Mouse (Mus musculus): ENCODE results near the gene Kdm1b. TPM values are rescaled to one million over a fixed set of nuclear protein-coding genes. Genes with fewer than 3 reads are reported as not detected.
A peak's percentile ranks its signal among the peaks of the same experiment; 100 is the strongest.

Kdm1b gene
- polyA plus RNA-seq, 1 experiment, result 12.3 TPM

DNA sequence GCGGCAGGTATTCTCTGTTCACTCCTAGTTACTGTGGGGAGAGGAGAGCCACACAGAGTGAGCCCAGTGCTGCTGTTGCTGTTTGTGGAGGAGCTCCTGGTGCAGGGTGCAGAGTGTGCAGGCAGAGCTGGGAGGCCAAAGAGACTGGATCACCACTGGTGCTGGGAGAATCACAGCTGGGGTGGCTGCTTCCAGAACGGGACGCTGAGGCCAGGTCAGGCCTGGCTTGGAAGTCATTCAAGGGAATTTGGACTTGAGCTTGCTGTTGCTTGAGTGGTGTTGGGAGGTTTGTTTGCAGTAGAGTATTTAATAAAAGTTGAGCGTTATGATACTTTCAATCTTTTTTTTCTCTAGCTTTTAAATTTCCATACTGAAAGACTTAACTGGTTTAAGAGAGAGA is 4.7 kb downstream of the Kdm1b start:
- no peak overlapping the region for H3K9ac ChIP-seq (ENCODE audit: low read depth, poor library complexity, severe bottlenecking)
- H3K27ac ChIP-seq (ENCODE audit: insufficient read depth, low read length), result no peak overlapping the region
- no peak overlapping the region for H3K4me3 ChIP-seq (ENCODE audit: low read depth, low read length)
- no peaks in the 10 kb centered on the region for H3K27me3 ChIP-seq (ENCODE audit: control insufficient read depth, insufficient read depth, low read length, poor library complexity, severe bottlenecking)
- H3K36me3 ChIP-seq (ENCODE audit: control insufficient read depth, insufficient read depth, low read length, poor library complexity, severe bottlenecking), result peaks cover 2% of the 10 kb centered on the region; the same call in 1 of the 2 replicates
- no peaks in the 10 kb centered on the region for H3K9me3 ChIP-seq (replicated peaks; ENCODE audit: control insufficient read depth, insufficient read depth, low read length, poor library complexity, severe bottlenecking)
- H3K4me1 ChIP-seq (ENCODE audit: control insufficient read depth, insufficient read depth, low read length), result no peaks in the 10 kb centered on the region
- TF ChIP-seq EP300 (IDR thresholded peaks at IDR 0.05; ENCODE audit: insufficient read depth, low read depth, low read length), result no peak
- no peak for TF ChIP-seq POLR2A (IDR thresholded peaks at IDR 0.05; ENCODE audit: insufficient read depth, low read length)
- TF ChIP-seq CTCF (IDR thresholded peaks at IDR 0.05; ENCODE audit: low read depth, low read length), result no peak

- TF ChIP-seq CTCF (IDR thresholded peaks at IDR 0.05; ENCODE audit: low read depth, low read length) (no peak), POLR2A (IDR thresholded peaks at IDR 0.05; ENCODE audit: insufficient read depth, low read length) (no peak), EP300 (IDR thresholded peaks at IDR 0.05; ENCODE audit: insufficient read depth, low read depth, low read length) (no peak)
- Histone ChIP-seq H3K27me3 (ENCODE audit: control insufficient read depth, insufficient read depth, low read length, poor library complexity, severe bottlenecking) (no peaks in the 10 kb centered on the region), H3K36me3 (ENCODE audit: control insufficient read depth, insufficient read depth, low read length, poor library complexity, severe bottlenecking) (peaks cover 2% of the 10 kb centered on the region; the same call in 1 of the 2 replicates), H3K9me3 (replicated peaks; ENCODE audit: control insufficient read depth, insufficient read depth, low read length, poor library complexity, severe bottlenecking) (no peaks in the 10 kb centered on the region), H3K4me3 (ENCODE audit: low read depth, low read length) (no peak overlapping the region), H3K27ac (ENCODE audit: insufficient read depth, low read length) (no peak overlapping the region), H3K4me1 (ENCODE audit: control insufficient read depth, insufficient read depth, low read length) (no peaks in the 10 kb centered on the region), H3K9ac (ENCODE audit: low read depth, poor library complexity, severe bottlenecking) (no peak overlapping the region)
Observed at GRCm38 (mm10) chr13:47050009-47050408, 6.7 kb downstream of the Kdm1b start.

DNA sequence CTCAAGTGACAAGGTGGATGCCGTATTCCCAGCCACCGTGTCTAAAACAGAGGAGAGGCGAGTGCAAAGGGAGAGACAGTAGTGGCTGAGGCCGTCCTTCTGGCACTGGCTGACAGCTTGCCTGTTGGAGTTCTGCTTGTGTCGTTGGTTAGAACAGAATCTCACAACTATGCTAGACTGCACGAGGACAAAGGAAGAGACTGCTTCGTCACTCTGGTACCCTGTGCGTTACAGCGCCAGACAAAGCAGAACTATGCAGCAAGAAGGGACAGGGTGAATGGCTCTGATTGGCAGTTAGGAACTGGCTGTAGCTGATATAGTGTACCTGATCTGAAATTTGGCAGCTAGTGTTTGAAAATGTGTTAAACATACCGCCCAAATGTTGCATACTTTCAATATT is 10.7 kb downstream of the Kdm1b start:
- H3K36me3 ChIP-seq (ENCODE audit: control insufficient read depth, insufficient read depth, low read length, poor library complexity, severe bottlenecking), result peaks cover 2% of the 10 kb centered on the region
- no peak overlapping the region for H3K27ac ChIP-seq (ENCODE audit: insufficient read depth, low read length)
- H3K27me3 ChIP-seq (ENCODE audit: control insufficient read depth, insufficient read depth, low read length, poor library complexity, severe bottlenecking), result no peaks in the 10 kb centered on the region
- H3K4me1 ChIP-seq (ENCODE audit: control insufficient read depth, insufficient read depth, low read length), result no peaks in the 10 kb centered on the region
- H3K9me3 ChIP-seq (replicated peaks; ENCODE audit: control insufficient read depth, insufficient read depth, low read length, poor library complexity, severe bottlenecking), result no peaks in the 10 kb centered on the region
- no peak overlapping the region for H3K4me3 ChIP-seq (ENCODE audit: low read depth, low read length)
- no peak overlapping the region for H3K9ac ChIP-seq (ENCODE audit: low read depth, poor library complexity, severe bottlenecking)
- no peak for TF ChIP-seq CTCF (IDR thresholded peaks at IDR 0.05; ENCODE audit: low read depth, low read length)
- TF ChIP-seq EP300 (IDR thresholded peaks at IDR 0.05; ENCODE audit: insufficient read depth, low read depth, low read length), result no peak
- TF ChIP-seq POLR2A (IDR thresholded peaks at IDR 0.05; ENCODE audit: insufficient read depth, low read length), result no peak

DNA sequence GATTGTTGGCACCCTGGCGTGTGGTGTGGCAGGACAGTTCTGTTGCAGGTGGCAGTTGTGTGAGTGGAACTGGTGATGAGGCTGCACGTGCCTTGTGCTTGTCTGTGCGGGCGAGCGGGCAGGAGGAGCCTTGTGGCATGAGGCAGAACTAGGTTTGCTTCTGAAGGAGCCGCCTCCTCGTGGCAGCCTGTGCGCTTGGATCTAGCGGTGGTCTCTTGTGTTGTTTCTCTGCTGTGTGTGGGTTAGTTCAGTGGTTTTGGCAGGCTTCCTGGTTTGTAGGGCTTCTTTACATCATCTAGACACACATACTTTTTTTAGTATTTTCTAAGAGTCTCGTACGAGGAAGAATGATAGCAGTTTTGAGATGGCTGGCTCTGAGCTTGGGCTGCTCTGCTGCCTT is 12.8 kb downstream of the Kdm1b start:
- H3K27ac ChIP-seq (ENCODE audit: insufficient read depth, low read length), result no peak overlapping the region
- peak overlapping the region; percentile 32 for H3K4me3 ChIP-seq (ENCODE audit: low read depth, low read length)
- H3K4me1 ChIP-seq (ENCODE audit: control insufficient read depth, insufficient read depth, low read length), result no peaks in the 10 kb centered on the region
- no peak overlapping the region for H3K9ac ChIP-seq (ENCODE audit: low read depth, poor library complexity, severe bottlenecking)
- no peaks in the 10 kb centered on the region for H3K27me3 ChIP-seq (ENCODE audit: control insufficient read depth, insufficient read depth, low read length, poor library complexity, severe bottlenecking)
- no peaks in the 10 kb centered on the region for H3K9me3 ChIP-seq (replicated peaks; ENCODE audit: control insufficient read depth, insufficient read depth, low read length, poor library complexity, severe bottlenecking)
- TF ChIP-seq EP300 (IDR thresholded peaks at IDR 0.05; ENCODE audit: insufficient read depth, low read depth, low read length) (no peak), POLR2A (IDR thresholded peaks at IDR 0.05; ENCODE audit: insufficient read depth, low read length) (no peak), CTCF (IDR thresholded peaks at IDR 0.05; ENCODE audit: low read depth, low read length) (no peak)
- H3K36me3 ChIP-seq (ENCODE audit: control insufficient read depth, insufficient read depth, low read length, poor library complexity, severe bottlenecking), result peaks cover 4% of the 10 kb centered on the region

GRCm38 (mm10) chr13:47056781-47057180 is 13.5 kb downstream of the Kdm1b start:
- Histone ChIP-seq H3K4me3 (ENCODE audit: low read depth, low read length) (no peak overlapping the region), H3K36me3 (ENCODE audit: control insufficient read depth, insufficient read depth, low read length, poor library complexity, severe bottlenecking) (peaks cover 2% of the 10 kb centered on the region), H3K27ac (ENCODE audit: insufficient read depth, low read length) (no peak overlapping the region), H3K27me3 (ENCODE audit: control insufficient read depth, insufficient read depth, low read length, poor library complexity, severe bottlenecking) (no peaks in the 10 kb centered on the region), H3K4me1 (ENCODE audit: control insufficient read depth, insufficient read depth, low read length) (no peaks in the 10 kb centered on the region), H3K9ac (ENCODE audit: low read depth, poor library complexity, severe bottlenecking) (no peak overlapping the region), H3K9me3 (replicated peaks; ENCODE audit: control insufficient read depth, insufficient read depth, low read length, poor library complexity, severe bottlenecking) (no peaks in the 10 kb centered on the region)
- no peak for TF ChIP-seq POLR2A (IDR thresholded peaks at IDR 0.05; ENCODE audit: insufficient read depth, low read length)
- no peak for TF ChIP-seq CTCF (IDR thresholded peaks at IDR 0.05; ENCODE audit: low read depth, low read length)
- no peak for TF ChIP-seq EP300 (IDR thresholded peaks at IDR 0.05; ENCODE audit: insufficient read depth, low read depth, low read length)

- H3K4me3 ChIP-seq (ENCODE audit: low read depth, low read length), result no peak overlapping the region
- no peaks in the 10 kb centered on the region for H3K27me3 ChIP-seq (ENCODE audit: control insufficient read depth, insufficient read depth, low read length, poor library complexity, severe bottlenecking)
- TF ChIP-seq CTCF (IDR thresholded peaks at IDR 0.05; ENCODE audit: low read depth, low read length) (no peak), POLR2A (IDR thresholded peaks at IDR 0.05; ENCODE audit: insufficient read depth, low read length) (no peak), EP300 (IDR thresholded peaks at IDR 0.05; ENCODE audit: insufficient read depth, low read depth, low read length) (no peak)
- H3K4me1 ChIP-seq (ENCODE audit: control insufficient read depth, insufficient read depth, low read length), result no peaks in the 10 kb centered on the region
- H3K9me3 ChIP-seq (replicated peaks; ENCODE audit: control insufficient read depth, insufficient read depth, low read length, poor library complexity, severe bottlenecking), result no peaks in the 10 kb centered on the region
- H3K36me3 ChIP-seq (ENCODE audit: control insufficient read depth, insufficient read depth, low read length, poor library complexity, severe bottlenecking), result peaks cover 2% of the 10 kb centered on the region; the same call in 1 of the 2 replicates
- no peak overlapping the region for H3K27ac ChIP-seq (ENCODE audit: insufficient read depth, low read length)
- no peak overlapping the region for H3K9ac ChIP-seq (ENCODE audit: low read depth, poor library complexity, severe bottlenecking)
Observed at GRCm38 (mm10) chr13:47062756-47063155, 19.5 kb downstream of the Kdm1b start.

Data from ES-Bruce4 (cell line).